Mouse (Mus musculus): ENCODE data around the gene Pfdn6. TPM values are rescaled to one million over a fixed set of nuclear protein-coding genes. Genes with fewer than 3 reads are reported as not detected.
"Not testable (repeated sequence)": the region's sequence is repeated elsewhere in the genome, so short reads cannot be mapped to it uniquely, and the experiment has no call there.

Gene Pfdn6
- polyA plus RNA-seq, 1 experiment from 2014 or later, result 147 TPM

DNA sequence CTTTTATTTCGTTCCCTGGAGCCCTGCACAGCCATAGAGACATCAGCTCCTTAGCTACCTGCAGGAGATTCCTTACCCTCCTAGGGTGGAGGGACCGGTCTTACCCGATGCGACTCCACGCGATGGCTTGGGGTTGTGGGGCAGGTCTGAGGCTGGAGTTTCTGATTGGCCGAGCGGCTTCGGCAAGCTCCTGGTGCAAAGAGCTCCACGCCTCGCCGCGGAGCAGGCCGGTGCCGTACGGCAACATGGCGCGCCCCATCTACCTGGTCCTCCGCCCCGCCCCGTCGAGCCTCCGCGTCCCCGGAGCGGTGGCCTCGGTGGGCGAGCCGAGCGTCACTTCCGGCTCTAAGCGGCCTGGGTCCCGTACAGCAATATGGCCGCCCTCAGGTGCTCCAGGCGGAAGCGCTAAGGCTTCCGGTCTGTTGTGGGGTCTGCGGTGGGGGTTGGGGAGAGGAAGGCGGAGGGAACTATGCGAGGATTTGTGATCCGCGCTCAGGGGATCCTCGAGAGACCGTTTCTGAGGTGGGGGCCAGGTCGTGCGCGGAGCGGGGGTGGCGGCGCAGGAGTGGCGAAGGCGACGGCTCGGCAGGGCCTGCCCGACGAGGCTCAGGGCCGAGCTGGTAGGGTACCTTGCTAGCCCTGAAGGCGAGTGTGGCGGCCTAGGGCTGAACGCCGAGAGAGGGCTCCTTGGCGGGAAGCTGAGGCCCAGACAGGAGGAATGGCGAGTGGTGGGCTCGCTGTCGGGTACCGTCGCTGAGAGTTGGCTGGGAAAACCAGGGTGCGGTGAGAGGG lies 30.9 kb downstream of the Pfdn6 start, which contains the start of gene Daxx:
Gene Daxx, plus strand, starts transcription at position 338 of the 792 bp plus-strand sequence.
- ATAC-seq (replicated peaks; ENCODE audit: low FRiP score, low read depth) (peak; percentile 97), DNase-seq (ENCODE audit: low spot score) (peak; percentile 98)
- no peaks in the 10 kb centered on the region for H3K9me3 ChIP-seq (replicated peaks; ENCODE audit: low read length)
- no peaks in the 10 kb centered on the region for H3K27me3 ChIP-seq (ENCODE audit: insufficient read depth, low read length)
- peaks cover 20% of the 10 kb centered on the region for H3K4me1 ChIP-seq (replicated peaks; ENCODE audit: insufficient read depth, low read length)
- peak within 1 kb of the TSS; percentile 97 for H3K4me2 ChIP-seq (ENCODE audit: low read length)
- peaks cover 28% of the 10 kb centered on the region for H3K36me3 ChIP-seq (ENCODE audit: insufficient read depth, low read length)
- TF ChIP-seq CTCF (IDR thresholded peaks at IDR 0.05; ENCODE audit: low read depth), result no peak
- peak within 1 kb of the TSS; percentile 87 for H3K9ac ChIP-seq (ENCODE audit: low read depth, low read length)
- H3K4me3 ChIP-seq (replicated peaks; ENCODE audit: low read depth, low read length), result peak within 1 kb of the TSS; percentile 83
- WGBS, result under 1% methylated on average over 68 of the region's 68 CpGs
- H3K27ac ChIP-seq, result peak within 1 kb of the TSS; percentile 96

DNA sequence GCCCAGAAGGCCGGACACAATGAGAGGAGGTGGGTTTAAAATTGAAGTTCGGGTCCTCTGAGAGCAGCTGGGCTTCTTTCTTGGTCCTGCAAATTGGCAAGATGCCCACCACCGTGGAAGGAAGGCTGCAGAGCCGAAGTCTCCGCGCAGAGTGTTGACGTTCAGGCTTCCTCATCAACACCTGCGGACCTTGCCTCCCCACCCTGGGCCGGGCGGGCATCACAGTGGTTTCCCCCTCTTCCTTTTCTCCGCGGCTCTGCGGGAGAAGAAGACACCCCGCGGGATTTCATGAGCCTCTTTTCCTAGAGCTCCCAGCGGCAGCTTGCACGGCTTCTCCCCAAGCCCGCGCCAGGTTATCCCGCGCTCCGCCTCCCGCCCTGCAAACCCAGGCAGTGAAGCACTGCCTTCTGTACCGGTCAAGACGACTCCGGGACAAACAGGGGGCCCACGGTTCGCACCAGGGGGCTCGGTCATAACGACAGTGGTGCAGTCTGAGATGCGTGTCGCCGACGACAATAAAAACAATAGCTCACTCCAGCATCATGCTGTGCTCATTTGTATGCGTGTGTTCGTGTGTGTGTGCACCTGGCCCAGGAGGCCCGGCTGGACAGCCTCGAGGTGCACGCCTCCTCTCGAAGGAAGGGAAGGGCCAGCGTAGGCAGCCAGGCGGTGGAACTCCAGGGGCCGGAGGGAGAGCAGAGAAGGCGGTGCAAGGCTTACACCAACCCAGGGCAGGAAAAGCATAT lies 31.6 kb downstream of the Pfdn6 start:
- peak overlapping the region; percentile 83 for H3K4me3 ChIP-seq (replicated peaks; ENCODE audit: low read depth, low read length)
- peaks cover 20% of the 10 kb centered on the region for H3K4me1 ChIP-seq (replicated peaks; ENCODE audit: insufficient read depth, low read length)
- under 1% methylated on average over 42 of the region's 44 CpGs for WGBS
- TF ChIP-seq CTCF (IDR thresholded peaks at IDR 0.05; ENCODE audit: low read depth), result no peak
- peak; percentile 55 for ATAC-seq (replicated peaks; ENCODE audit: low FRiP score, low read depth)
- no peaks in the 10 kb centered on the region for H3K9me3 ChIP-seq (replicated peaks; ENCODE audit: low read length)
- peak overlapping the region; percentile 87 for H3K9ac ChIP-seq (ENCODE audit: low read depth, low read length)
- no peak for DNase-seq (ENCODE audit: low spot score)
- peak overlapping the region; percentile 96 for H3K27ac ChIP-seq
- peaks cover 21% of the 10 kb centered on the region for H3K36me3 ChIP-seq (ENCODE audit: insufficient read depth, low read length)
- H3K4me2 ChIP-seq (ENCODE audit: low read length), result peak overlapping the region; percentile 97
- no peaks in the 10 kb centered on the region for H3K27me3 ChIP-seq (ENCODE audit: insufficient read depth, low read length)

DNA sequence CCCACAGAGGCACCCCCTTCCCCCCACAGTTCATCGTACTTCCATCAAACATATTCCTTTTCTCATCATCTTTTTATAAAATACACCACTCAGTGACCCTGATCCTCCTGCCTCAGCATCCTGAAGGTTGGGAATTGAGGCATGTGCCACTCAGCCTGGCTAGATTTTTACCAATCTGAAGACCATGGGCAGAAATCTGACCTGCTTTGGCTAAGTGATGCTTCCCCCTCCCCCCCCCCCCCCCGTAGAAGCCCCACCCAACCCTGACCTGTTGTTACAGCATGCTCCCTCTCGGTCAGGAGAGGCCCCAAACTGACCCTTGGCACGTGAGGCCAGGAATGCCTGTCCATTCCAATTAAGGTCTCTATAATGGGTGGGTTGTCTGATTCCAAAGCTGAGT lies 35.3 kb downstream of the Pfdn6 start, which contains the start of gene Platr17:
Gene Platr17, plus strand, starts transcription at position 301 of the 400 bp plus-strand sequence.
- WGBS, result 41% methylated on average over 3 of the region's 4 CpGs
- not testable (repeated sequence) for H3K9ac ChIP-seq (ENCODE audit: low read depth, low read length); H3K27ac ChIP-seq; H3K36me3 ChIP-seq (ENCODE audit: insufficient read depth, low read length); H3K4me2 ChIP-seq (ENCODE audit: low read length); H3K9me3 ChIP-seq (replicated peaks; ENCODE audit: low read length); H3K4me3 ChIP-seq (replicated peaks; ENCODE audit: low read depth, low read length); H3K4me1 ChIP-seq (replicated peaks; ENCODE audit: insufficient read depth, low read length); DNase-seq (ENCODE audit: low spot score); ATAC-seq (replicated peaks; ENCODE audit: low FRiP score, low read depth); H3K27me3 ChIP-seq (ENCODE audit: insufficient read depth, low read length)

DNA sequence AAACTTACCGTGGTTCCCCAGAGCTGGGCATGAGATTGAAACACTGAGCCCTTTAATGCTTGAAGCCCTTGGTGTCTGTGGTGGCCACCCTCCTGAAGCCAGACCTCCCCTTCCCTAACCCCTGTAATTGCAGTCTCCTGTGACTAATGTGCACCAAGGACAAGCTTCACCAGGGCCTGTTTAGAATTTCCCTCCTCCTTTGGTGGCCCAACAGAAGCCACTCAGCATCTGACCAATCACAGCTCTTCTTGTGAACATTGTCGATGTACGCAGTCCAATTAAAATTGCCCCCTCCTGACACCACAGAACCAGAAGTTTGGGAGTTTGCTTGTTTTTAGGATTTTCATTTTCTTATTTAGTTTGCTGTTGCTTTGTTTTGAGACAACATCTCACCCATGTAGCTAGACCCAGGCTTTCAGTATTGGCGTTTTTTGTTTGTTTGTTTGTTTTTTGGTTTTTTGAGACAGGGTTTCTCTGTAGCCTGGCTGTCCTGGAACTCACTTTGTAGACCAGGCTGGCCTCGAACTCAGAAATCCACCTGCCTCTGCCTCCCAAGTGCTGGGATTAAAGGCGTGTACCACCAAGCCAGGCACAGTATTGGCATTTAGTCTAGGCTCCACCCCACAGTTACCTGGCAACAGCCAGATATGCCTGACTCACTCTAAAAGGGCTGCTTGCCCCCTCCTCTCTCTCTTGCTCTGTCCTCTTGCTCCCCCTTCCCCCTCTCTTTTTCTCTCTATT lies 36.1 kb downstream of the Pfdn6 start:
- not testable (repeated sequence) for H3K27me3 ChIP-seq (ENCODE audit: insufficient read depth, low read length); H3K9me3 ChIP-seq (replicated peaks; ENCODE audit: low read length)
- WGBS, result 63% methylated on average over 6 of the region's 6 CpGs

DNA sequence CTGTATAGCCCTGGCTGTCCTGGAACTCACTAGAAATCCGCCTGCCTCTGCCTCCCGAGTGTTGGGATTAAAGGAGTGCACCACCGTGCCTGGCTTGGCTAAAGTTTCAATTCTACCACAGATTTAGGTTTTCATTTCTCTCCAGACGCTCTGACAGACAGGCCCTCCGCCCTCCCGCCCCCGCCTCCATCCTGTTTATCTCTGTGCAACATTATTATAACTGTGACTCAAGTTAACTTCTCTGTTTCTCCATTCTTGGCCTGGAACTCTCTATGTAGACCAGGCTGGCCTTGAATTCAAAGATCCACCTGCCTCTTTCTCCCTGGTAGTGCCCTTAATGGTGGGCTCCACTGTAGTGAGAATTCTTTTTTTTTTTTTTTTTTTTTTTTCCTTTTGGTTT lies 37.7 kb downstream of the Pfdn6 start:
- no peaks in the 10 kb centered on the region for H3K36me3 ChIP-seq (ENCODE audit: insufficient read depth, low read length)
- no peak overlapping the region for H3K9ac ChIP-seq (ENCODE audit: low read depth, low read length)

More for the DNA sequence above, 36.1 kb downstream of the Pfdn6 start:
- not testable (repeated sequence) for H3K4me3 ChIP-seq (replicated peaks; ENCODE audit: low read depth, low read length); H3K4me2 ChIP-seq (ENCODE audit: low read length); H3K4me1 ChIP-seq (replicated peaks; ENCODE audit: insufficient read depth, low read length); DNase-seq (ENCODE audit: low spot score); ATAC-seq (replicated peaks; ENCODE audit: low FRiP score, low read depth); H3K9ac ChIP-seq (ENCODE audit: low read depth, low read length); H3K27ac ChIP-seq; H3K36me3 ChIP-seq (ENCODE audit: insufficient read depth, low read length)

DNA sequence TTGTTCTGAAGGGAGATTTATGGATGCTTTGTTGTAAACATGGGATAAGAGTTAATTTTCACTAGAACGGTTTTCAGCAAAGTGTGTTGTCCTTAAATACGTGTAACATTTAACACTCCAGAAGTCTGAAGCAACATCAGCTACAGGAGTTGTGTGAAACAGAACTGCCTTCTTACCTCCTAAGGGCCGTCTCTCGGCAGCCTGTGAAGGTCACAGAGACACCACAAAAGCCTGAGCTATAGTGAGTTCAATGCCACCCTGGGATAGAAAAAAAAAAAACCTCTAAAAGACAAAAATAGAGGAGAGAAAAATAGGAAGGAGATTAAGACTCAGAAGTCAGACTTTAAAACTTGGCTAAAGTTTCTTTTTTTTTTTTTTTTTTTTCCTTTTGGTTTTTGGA lies 38.1 kb downstream of the Pfdn6 start:
- Histone ChIP-seq H3K36me3 (ENCODE audit: insufficient read depth, low read length) (no peaks in the 10 kb centered on the region), H3K9me3 (replicated peaks; ENCODE audit: low read length) (no peaks in the 10 kb centered on the region), H3K27me3 (ENCODE audit: insufficient read depth, low read length) (no peaks in the 10 kb centered on the region), H3K4me2 (ENCODE audit: low read length) (no peak overlapping the region), H3K4me3 (replicated peaks; ENCODE audit: low read depth, low read length) (no peak overlapping the region), H3K27ac (no peak overlapping the region), H3K4me1 (replicated peaks; ENCODE audit: insufficient read depth, low read length) (no peaks in the 10 kb centered on the region), H3K9ac (ENCODE audit: low read depth, low read length) (no peak overlapping the region)
- no peak for TF ChIP-seq CTCF (IDR thresholded peaks at IDR 0.05; ENCODE audit: low read depth)
- ATAC-seq (replicated peaks; ENCODE audit: low FRiP score, low read depth) (no peak), DNase-seq (ENCODE audit: low spot score) (no peak)
- WGBS, result 20% methylated on average over 4 of the region's 4 CpGs

More for the DNA sequence above, 37.7 kb downstream of the Pfdn6 start:
- ATAC-seq (replicated peaks; ENCODE audit: low FRiP score, low read depth), result no peak
- H3K9me3 ChIP-seq (replicated peaks; ENCODE audit: low read length), result no peaks in the 10 kb centered on the region
- H3K27ac ChIP-seq, result no peak overlapping the region
- no peaks in the 10 kb centered on the region for H3K4me1 ChIP-seq (replicated peaks; ENCODE audit: insufficient read depth, low read length)
- no peaks in the 10 kb centered on the region for H3K27me3 ChIP-seq (ENCODE audit: insufficient read depth, low read length)
- DNase-seq (ENCODE audit: low spot score), result no peak
- no peak for TF ChIP-seq CTCF (IDR thresholded peaks at IDR 0.05; ENCODE audit: low read depth)
- WGBS, result 74% methylated on average over 7 of the region's 7 CpGs
- H3K4me3 ChIP-seq (replicated peaks; ENCODE audit: low read depth, low read length), result no peak overlapping the region
- H3K4me2 ChIP-seq (ENCODE audit: low read length), result no peak overlapping the region
